Mouse (Mus musculus) myocyte (in vitro differentiated cells): ENCODE measurements at regions not wholly inside any gene's neighbourhood (a gene's known extent, or its start where the extent isn't known, plus 50 kb on each side); places are given as distances from the start of the nearest gene placed in this dataset.

Experiments used
- CEBPB ChIP-seq: IDR thresholded peaks from 2 replicates; pipeline ENCODE4 v1.6.1; 2011; ENCODE audit warnings: mild to moderate bottlenecking, moderate library complexity; ENCODE audit not compliant: poor library complexity, insufficient read depth, severe bottlenecking
- E2F4 ChIP-seq: IDR thresholded peaks from one replicate; pipeline ENCODE4 v1.6.1; 2011; ENCODE audit warnings: mild to moderate bottlenecking, control low read depth, moderate library complexity; ENCODE audit not compliant: insufficient read depth
- MAX ChIP-seq: IDR thresholded peaks from one replicate; pipeline ENCODE4 v1.6.1; 2011; ENCODE audit warnings: low read depth, mild to moderate bottlenecking, control low read depth
- MYOD1 ChIP-seq, 3 experiments: IDR thresholded peaks; one replicate each; pipeline ENCODE4 v1.6.1; 2011; ENCODE audit warnings: control low read depth in 2 of 3, low read depth in 2 of 3, mild to moderate bottlenecking in 2 of 3, moderate library complexity in 1 of 3; ENCODE audit not compliant: insufficient read length in 2 of 3, control insufficient read depth in 1 of 3
- POLR2A ChIP-seq: IDR thresholded peaks from one replicate; pipeline ENCODE4 v1.6.1; 2011; ENCODE audit warnings: low read depth, mild to moderate bottlenecking, control low read depth, moderate library complexity; ENCODE audit not compliant: insufficient read length
- POLR2AphosphoS2 ChIP-seq: IDR thresholded peaks from one replicate; pipeline ENCODE4 v1.6.1; 2011; ENCODE audit warnings: low read depth, control low read depth; ENCODE audit not compliant: insufficient read length
- TCF12 ChIP-seq: IDR thresholded peaks from one replicate; pipeline ENCODE4 v1.6.1; 2011; ENCODE audit warnings: mild to moderate bottlenecking, control low read depth; ENCODE audit not compliant: poor library complexity, insufficient read depth, severe bottlenecking
- USF1 ChIP-seq: IDR thresholded peaks from one replicate; pipeline ENCODE4 v1.6.1; 2011; ENCODE audit warnings: low read depth, mild to moderate bottlenecking, control low read depth, moderate library complexity

DNA sequence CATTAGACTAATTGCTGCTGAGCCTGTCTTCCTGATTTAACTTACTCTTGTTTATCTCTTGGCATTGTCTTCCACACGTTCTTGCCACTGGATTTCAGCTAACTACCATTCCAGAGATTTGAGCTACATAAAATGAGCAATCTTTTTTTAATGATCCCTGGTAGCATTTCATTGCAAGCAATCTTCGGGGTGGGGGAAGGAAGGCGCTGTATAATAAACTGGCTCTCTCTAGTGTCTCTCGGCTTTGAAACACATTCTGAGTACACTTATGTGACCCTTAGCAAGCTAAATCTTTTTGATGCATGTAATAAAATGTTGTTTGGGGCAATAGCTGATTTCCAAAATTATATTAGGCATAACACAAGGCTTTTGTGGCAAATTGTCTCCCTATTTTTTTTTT, 152.2 kb upstream of the Atp5g3 start:
- no peak for TF ChIP-seq MYOD1 (IDR thresholded peaks at IDR 0.05; ENCODE audit: control insufficient read depth in 1 of 3, insufficient read length in 2 of 3, low read depth in 2 of 3)
- no peak for TF ChIP-seq E2F4
- no peak for TF ChIP-seq POLR2A
- TF ChIP-seq USF1: no peak
- no peak for TF ChIP-seq MAX
- no peak for TF ChIP-seq POLR2AphosphoS2
- no peak for TF ChIP-seq CEBPB
- TF ChIP-seq TCF12: no peak
